Mouse (Mus musculus): ENCODE results near the gene Slc6a12. TPM values are rescaled to one million over a fixed set of nuclear protein-coding genes. Genes with fewer than 3 reads are reported as not detected.
A peak's percentile ranks its signal among the peaks of the same experiment; 100 is the strongest.
"Not testable (repeated sequence)": the region's sequence is repeated elsewhere in the genome, so short reads cannot be mapped to it uniquely, and the experiment has no call there.

Gene Slc6a12
- total RNA-seq, 2 experiments from 2014 or later = not detected

- intact Hi-C loops (cut with DNase I) = loop anchor here (1.0 to 10.0 kb wide), 5 partner anchors 28 to 195 kb away; partner anchors contain the start of gene Iqsec3
Measured at GRCm38 (mm10) chr6:121338519-121338896, 4.4 kb upstream of the Slc6a12 start.

GRCm38 (mm10) chr6:121341650-121342049, 1.2 kb upstream of the Slc6a12 start:
- no peak for DNase-seq
- intact Hi-C loops (cut with DNase I) = no loop called here

More at GRCm38 (mm10) chr6:121338519-121338896, 4.4 kb upstream of the Slc6a12 start:
- no peak for DNase-seq

- intact Hi-C loops (cut with DNase I) = no loop called here
- DNase-seq = no peak
Measured at GRCm38 (mm10) chr6:121343771-121344123, 871 bp downstream of the Slc6a12 start.

- intact Hi-C loops (cut with DNase I) = no loop called here
- no peak for DNase-seq
Measured at GRCm38 (mm10) chr6:121344329-121344728, 1.5 kb downstream of the Slc6a12 start.

GRCm38 (mm10) chr6:121346428-121346827, 3.6 kb downstream of the Slc6a12 start:
- DNase-seq = no peak
- intact Hi-C loops (cut with DNase I) = no loop called here

- intact Hi-C loops (cut with DNase I) = no loop called here
Measured at GRCm38 (mm10) chr6:121352276-121352675, 9.4 kb downstream of the Slc6a12 start.

GRCm38 (mm10) chr6:121356041-121356440, 13.2 kb downstream of the Slc6a12 start:
- peak in 1 of 2 experiments; percentile 20 for DNase-seq
- intact Hi-C loops (cut with DNase I) = no loop called here

More at GRCm38 (mm10) chr6:121352276-121352675, 9.4 kb downstream of the Slc6a12 start:
- no peak for DNase-seq

- no peak for DNase-seq
- intact Hi-C loops (cut with DNase I) = no loop called here
Measured at GRCm38 (mm10) chr6:121357232-121357631, 14.4 kb downstream of the Slc6a12 start.

GRCm38 (mm10) chr6:121363061-121363460, 20.2 kb downstream of the Slc6a12 start:
- DNase-seq = no peak
- intact Hi-C loops (cut with DNase I) = no loop called here

GRCm38 (mm10) chr6:121363956-121364355, 21.1 kb downstream of the Slc6a12 start:
- DNase-seq = no peak
- intact Hi-C loops (cut with DNase I) = no loop called here

- not testable (repeated sequence) for DNase-seq
- intact Hi-C loops (cut with DNase I) = loop anchor here (1.0 to 5.0 kb wide), 3 partner anchors 28 to 179 kb away; no protein-coding TSS in a partner anchor
Measured at GRCm38 (mm10) chr6:121366537-121366936, 23.7 kb downstream of the Slc6a12 start.

GRCm38 (mm10) chr6:121367099-121367498, 24.2 kb downstream of the Slc6a12 start:
- intact Hi-C loops (cut with DNase I) = loop anchor here (2.0 to 5.0 kb wide), 2 partner anchors 28 to 180 kb away; no protein-coding TSS in a partner anchor
- no peak for DNase-seq

GRCm38 (mm10) chr6:121371197-121371980, 28.5 kb downstream of the Slc6a12 start:
- intact Hi-C loops (cut with DNase I) = no loop called here
- no peak for DNase-seq

- intact Hi-C loops (cut with DNase I) = no loop called here
- no peak for DNase-seq
Measured at GRCm38 (mm10) chr6:121376159-121376558, 33.3 kb downstream of the Slc6a12 start.

GRCm38 (mm10) chr6:121378256-121378655, 35.4 kb downstream of the Slc6a12 start:
- no peak for DNase-seq
- intact Hi-C loops (cut with DNase I) = no loop called here

- intact Hi-C loops (cut with DNase I) = no loop called here
- DNase-seq = no peak
Measured at GRCm38 (mm10) chr6:121380576-121380975, 37.7 kb downstream of the Slc6a12 start.

GRCm38 (mm10) chr6:121382071-121382470, 39.2 kb downstream of the Slc6a12 start:
- intact Hi-C loops (cut with DNase I) = no loop called here
- no peak for DNase-seq

GRCm38 (mm10) chr6:121385397-121385796, 42.5 kb downstream of the Slc6a12 start:
- no peak for DNase-seq
- intact Hi-C loops (cut with DNase I) = no loop called here

GRCm38 (mm10) chr6:121392610-121393252, 49.9 kb downstream of the Slc6a12 start:
- intact Hi-C loops (cut with DNase I) = no loop called here
- DNase-seq = no peak

- intact Hi-C loops (cut with DNase I) = no loop called here
- no peak for DNase-seq
Measured at GRCm38 (mm10) chr6:121401140-121401539, 58.3 kb downstream of the Slc6a12 start.

- intact Hi-C loops (cut with DNase I) = no loop called here
- no peak for DNase-seq
Measured at GRCm38 (mm10) chr6:121401826-121402660, 59.2 kb downstream of the Slc6a12 start.
